Mouse (Mus musculus) naive thymus-derived CD4-positive, alpha-beta T cell, adult 2 months (primary cell): ENCODE data around the gene Disc1.

Experiments
- DNase-seq: peaks from one replicate; pipeline ENCODE4 v3.0.0-alpha.2; 2011; ENCODE audit warnings: low read depth

Disc1 gene

GRCm38 (mm10) chr8:125067596-125067960, 13.6 kb downstream of the Disc1 start:
- peak; percentile 90 for DNase-seq

GRCm38 (mm10) chr8:125068146-125068905, 14.3 kb downstream of the Disc1 start:
- DNase-seq = no peak

DNA sequence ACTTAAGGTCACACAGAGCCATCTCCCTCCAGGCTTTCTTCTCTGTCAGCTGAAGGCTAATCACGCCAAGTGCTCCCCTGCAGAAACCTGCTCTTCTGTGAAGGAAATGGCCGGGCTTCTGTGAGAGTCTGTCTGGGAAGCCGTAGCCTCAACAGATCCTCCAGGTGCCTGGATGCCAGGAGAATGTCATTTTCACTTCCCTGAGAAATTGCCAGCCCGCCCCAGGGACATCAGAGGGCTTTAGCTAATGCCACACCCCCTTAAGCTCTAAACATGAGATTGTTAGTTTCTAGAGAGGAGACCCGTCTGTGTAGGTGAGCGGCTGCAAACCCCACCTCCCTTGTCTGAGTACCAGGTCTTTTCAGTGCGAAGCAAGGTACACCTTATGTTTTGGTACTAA, 15.3 kb downstream of the Disc1 start:
- no peak for DNase-seq

- no peak for DNase-seq
Measured at GRCm38 (mm10) chr8:125069733-125070132, 15.7 kb downstream of the Disc1 start.

DNA sequence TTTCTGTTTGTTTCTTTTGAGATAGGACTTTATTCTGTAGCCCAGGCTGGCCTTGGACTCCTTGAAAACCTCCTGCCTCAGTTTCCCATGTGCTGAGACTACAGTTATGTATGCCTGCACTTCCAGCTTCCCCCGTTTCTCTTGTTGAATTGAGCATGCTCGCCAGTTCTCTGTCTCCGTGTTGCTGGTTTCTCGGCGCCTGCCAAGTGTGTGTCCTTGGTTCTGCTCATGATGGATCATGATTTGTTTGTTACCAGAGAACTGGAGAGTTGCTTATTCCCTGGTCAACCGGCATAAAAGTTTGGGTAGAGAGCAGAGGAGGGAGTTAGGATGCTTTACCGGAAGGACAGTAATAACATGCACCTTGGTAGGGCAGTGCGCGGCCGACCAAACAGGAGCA, 20.1 kb downstream of the Disc1 start:
- no peak for DNase-seq

DNA sequence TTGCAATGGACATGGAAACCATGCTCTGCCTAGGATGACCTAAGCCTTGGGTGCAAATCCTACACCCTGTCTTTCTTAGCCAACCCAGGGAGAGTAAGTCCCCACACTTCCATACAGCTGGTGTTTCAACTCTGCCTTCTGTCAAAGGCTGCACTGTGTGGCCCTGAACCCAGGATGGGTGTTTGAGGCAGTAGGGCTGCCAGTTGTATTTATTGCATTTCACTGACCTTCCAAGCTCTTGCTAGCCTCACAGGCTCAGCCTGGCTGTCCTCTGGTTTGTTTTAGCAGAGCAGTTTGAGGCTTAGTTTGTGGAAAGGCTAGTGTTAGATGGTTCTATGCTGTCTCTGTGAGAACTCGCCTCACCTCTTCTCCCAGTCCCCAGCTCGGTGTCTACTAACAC, 20.6 kb downstream of the Disc1 start:
- no peak for DNase-seq

- no peak for DNase-seq
Measured at GRCm38 (mm10) chr8:125075389-125075788, 21.4 kb downstream of the Disc1 start.

DNA sequence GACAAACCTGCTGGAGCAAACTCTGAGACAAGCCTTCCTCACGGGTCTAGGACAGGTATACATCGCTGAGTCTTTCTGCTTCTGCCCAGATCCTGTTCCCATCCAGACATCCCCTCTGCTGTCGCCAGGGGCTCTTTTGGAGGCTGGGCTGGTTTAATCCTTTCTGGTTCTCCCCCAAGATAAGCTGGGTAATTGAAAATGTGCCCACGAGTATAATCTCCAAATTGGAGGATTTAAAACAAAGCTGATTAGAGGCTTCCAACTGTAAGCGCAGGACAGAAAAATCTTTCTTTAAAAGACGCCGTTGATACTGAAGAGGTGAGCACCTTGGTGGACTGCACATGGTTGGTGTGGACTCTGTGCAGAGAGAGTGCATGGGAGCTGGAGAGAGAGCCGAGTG, 23.3 kb downstream of the Disc1 start:
- no peak for DNase-seq

- DNase-seq = no peak
Measured at GRCm38 (mm10) chr8:125078771-125079384, 24.9 kb downstream of the Disc1 start.

- DNase-seq = peak; percentile 71
Measured at GRCm38 (mm10) chr8:125080388-125081344, 26.7 kb downstream of the Disc1 start.

- no peak for DNase-seq
Measured at GRCm38 (mm10) chr8:125083746-125084145, 29.8 kb downstream of the Disc1 start.

DNA sequence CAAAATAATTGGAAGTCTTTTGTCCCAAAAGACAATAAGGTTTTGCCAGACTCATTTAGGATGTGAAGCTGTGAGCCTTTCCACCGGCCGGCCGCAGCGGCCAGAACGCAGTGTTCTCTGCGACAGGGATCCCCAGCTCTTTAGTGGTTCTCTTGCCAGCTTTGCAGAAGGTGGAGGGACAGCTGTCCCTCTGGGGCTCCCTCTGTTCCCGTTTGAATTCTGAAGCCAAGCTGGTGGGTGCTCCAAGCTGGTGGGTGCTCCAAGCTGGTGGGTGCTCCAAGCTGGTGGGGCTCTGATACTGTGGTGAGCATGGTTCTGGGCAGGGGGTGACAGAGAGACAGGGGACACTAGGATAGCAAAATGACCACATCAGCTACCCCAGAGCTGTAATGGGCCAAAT, 30.5 kb downstream of the Disc1 start:
- DNase-seq = no peak

GRCm38 (mm10) chr8:125090889-125091740, 37.1 kb downstream of the Disc1 start:
- DNase-seq = no peak

- no peak for DNase-seq
Measured at GRCm38 (mm10) chr8:125097140-125097539, 43.1 kb downstream of the Disc1 start.

DNA sequence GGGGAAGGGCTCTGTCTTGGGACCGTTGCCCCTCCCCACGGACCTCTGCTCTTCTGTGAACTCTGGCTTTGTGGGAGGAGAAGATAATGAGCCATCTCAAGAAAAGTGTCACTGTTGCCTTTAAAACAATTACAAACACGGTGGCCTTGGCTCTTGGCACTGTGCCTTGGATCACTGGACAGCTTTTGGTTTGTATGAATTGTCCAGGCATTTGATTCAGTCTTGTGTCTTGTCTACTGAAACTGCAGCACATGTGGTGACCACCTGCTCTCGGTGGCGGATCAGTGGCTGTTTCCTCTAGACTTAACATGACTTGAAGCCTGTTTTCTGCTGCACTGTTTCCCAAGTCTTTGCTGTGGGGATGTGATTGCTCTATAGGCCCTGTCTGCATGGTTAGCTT, 44.1 kb downstream of the Disc1 start:
- no peak for DNase-seq

GRCm38 (mm10) chr8:125102303-125102702, 48.3 kb downstream of the Disc1 start:
- no peak for DNase-seq

DNA sequence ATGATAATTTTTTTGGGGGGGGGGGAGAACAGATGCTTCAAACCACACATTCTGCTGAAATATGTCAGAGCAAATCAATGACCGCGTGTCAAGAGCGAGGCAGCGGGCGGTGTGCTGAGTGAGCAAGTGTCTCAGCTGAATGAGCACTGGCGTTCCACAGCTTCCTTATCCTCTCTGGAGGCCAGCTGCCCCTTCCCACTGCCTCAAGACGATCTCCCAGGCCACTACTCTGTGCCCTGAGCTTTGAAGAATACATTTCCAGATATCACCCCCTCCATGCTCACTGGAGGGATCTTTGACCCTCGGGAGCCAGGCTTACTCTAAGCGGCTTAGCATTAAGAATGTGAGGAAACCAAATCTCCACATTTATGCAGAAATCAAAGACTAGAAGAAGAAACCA, 59.2 kb downstream of the Disc1 start:
- DNase-seq = no peak

DNA sequence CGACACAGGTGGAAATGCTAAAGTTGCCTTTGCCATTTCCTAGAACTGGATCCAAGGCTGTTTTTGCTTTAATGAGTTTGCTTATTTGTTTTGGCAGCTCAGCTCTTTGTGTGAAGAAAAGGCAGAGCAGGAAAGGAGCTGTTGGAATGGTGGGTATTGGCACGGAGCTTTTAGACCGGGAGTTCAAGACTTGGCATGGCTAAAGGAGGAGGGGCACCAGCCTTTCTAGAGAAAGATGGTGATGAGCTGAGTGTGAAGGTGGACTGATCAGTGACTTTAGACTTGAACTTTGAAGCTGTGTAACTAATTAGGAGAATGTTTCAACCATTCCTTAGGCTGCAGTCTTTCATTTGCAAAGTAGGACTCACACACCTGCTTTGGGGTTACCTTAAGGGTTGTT, 59.8 kb downstream of the Disc1 start:
- no peak for DNase-seq

DNA sequence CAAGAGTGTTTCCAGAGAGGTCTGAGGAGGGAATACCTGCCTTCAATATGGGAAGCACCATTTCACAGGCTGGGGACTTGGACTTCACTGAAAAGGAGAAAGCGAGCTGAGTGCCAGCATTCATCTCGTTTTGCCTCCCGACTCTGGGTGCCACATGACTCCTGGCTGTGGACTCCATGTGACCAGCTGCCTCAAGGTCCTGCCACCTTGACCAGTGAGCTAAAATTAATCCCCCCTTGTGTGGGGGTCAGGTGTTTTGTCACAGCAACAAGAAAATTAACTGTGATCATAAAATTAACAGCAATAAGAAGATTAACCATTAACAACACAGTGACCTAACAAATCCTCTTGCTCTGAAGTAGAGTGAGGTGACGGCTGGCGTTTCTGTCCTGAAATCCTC, 61.3 kb downstream of the Disc1 start:
- no peak for DNase-seq

- peak; percentile 43 for DNase-seq
Measured at GRCm38 (mm10) chr8:125116616-125117015, 62.6 kb downstream of the Disc1 start.

DNA sequence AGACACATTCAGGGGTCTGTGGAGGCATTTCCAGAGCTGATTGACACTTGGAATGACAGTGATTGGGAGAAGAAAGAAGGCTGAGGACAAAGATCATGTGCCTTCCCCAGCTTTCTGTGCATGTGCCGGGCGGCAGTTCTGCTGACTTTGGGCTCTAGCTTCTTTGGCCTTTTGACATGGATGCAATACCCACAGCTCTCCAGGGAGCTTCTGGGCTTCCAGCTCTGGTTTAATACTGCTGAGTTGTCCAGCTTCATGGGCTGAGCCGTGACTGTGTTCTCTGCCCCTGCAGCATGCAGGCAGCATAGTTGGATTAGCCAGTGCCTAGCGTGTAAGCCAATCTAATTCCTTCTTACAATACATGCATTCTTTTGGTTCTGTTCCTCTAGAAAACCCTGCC, 72.5 kb downstream of the Disc1 start:
- DNase-seq = no peak

DNA sequence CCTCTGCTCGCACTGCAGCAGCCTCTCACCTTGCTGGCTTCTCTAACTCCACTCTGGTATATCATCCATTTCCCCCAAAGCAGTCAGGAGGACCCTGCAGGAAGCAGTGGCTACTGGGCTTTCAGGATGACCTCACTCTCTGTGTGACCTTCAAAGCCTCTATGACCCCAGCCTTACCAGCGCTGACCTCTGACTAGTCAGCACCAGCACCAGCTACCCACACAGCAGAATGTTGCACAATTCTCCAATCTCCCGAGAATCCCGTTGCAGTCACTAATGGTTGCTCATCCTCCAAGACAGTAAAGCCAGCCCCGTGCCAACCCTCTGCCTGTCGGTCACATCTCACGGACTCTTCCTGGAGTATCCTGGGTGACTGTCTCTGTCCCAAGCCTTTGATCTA, 73.6 kb downstream of the Disc1 start:
- no peak for DNase-seq
